Mouse (Mus musculus): ENCODE results near the gene Fam171a1.

- TF ChIP-seq CTCF (IDR thresholded peaks at IDR 0.05) (no peak), EP300 (IDR thresholded peaks at IDR 0.05) (no peak)
Measured at GRCm38 (mm10) chr2:3139578-3139977, 25.6 kb downstream of the Fam171a1 start.

Measured in lung, postnatal 0 days (tissue).